Mouse (Mus musculus) cerebellum, adult (tissue): ENCODE results near the gene Arhgap30.

Experiments used
- ATAC-seq: cut with Nextera tagmentation; 2 replicates; pipeline ENCODE4 v1.9.2; 2017; ENCODE audit warnings: mild to moderate bottlenecking, moderate library complexity, mixed read lengths; ENCODE audit not compliant: insufficient number of reproducible peaks, low FRiP score, low TSS enrichment

The Arhgap30 gene

DNA sequence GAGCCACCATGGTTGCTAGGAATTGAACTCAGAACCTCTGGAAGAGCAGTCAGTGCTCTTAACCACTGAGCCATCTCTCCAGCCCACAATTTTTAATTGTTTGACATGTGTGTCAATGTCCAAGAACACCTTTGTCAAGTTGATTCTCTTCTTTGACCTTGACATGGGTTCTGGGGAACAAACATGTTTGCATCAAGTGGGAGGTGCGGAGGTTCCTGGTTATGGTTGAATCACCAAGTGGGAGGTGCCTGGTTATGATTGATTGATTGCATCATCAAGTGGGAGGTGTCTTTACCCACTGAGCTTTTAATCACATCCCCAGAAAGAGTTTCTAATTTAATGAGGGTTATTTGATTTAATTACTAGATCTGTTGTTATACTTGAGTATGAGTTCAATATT, 68.8 kb downstream of the Arhgap30 start:
- ATAC-seq: no peak

GRCm38 (mm10) chr1:171459791-171460190, 71.0 kb downstream of the Arhgap30 start:
- no peak for ATAC-seq
